Mouse (Mus musculus): ENCODE data around the gene Nln.

Nln gene

DNA sequence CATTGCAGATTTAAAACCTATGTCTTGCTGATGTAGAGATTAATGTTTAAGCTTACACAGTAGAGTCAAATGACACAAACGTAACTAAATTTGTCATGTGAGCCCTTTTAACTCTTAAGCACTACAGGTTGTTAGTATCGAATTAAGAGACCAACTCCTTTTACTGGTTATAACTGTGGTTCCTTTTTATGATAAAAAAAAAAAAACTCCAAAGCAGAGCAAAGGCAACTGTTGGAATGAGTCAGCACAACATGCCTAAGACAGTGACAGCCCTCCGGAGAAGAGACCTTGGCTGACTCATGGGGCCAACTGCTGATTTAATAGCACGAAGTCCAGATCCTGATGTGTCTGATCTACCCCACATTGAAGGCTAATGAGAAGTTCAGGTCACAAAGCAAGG, 68.5 kb downstream of the Nln start:
- no peak for DNase-seq

DNA sequence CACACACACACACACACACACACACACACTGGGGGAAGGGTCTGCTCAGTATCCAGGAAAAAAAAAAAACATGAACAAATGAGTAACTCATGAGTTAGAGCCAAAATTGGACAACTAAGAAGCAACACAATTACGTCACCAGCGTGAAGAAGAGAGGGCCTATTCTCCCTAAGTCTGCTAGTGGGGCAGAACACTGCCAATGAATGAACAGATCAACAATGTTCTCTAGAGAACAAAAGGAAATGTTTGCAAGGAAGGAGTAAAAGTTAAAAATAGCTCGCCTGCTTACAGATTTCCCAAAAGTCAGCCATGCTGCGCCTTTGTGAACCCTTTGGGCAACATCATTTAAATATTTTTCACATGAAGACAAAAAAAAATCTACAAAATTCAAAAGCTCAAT, 69.6 kb downstream of the Nln start:
- peak; percentile 22 for DNase-seq

DNA sequence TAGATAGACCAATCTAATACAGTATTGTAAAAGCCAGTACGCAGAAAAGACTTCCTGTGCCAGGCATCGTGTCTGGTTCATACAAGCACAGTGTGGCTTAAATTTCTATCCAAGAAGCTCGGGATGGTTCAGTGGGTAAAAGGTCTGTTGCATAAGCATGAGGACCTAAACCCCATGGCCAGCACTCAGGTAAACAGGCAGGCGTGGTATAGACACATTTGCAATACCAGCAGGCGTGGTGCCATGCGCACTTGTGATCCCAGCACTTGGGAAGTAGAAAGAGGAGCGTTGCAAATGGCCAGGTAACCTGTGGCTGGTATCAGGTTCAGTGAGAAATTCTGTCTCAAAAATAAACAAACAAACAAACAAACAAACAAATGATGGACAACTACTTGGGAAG, 70.5 kb downstream of the Nln start:
- DNase-seq = no peak

DNA sequence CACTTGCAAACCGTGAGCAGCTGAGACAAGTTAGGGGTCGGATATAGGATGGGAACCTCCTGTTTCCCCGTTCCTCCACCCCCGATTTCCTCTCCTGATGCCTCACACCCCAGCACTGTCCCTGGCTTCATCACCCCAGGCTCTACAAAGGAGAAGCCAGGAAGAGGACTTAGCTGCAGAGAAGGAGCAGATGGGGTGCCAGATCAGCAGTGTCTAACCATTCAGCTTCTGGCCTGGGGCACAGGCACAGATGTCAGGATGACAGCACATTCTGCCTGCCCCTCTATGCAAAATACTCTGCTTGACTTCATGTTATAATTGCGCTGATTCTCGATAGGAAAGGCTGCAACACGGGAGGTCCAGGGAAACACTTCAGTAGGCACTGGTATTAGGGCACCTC, 71.1 kb downstream of the Nln start:
- no peak for DNase-seq

DNA sequence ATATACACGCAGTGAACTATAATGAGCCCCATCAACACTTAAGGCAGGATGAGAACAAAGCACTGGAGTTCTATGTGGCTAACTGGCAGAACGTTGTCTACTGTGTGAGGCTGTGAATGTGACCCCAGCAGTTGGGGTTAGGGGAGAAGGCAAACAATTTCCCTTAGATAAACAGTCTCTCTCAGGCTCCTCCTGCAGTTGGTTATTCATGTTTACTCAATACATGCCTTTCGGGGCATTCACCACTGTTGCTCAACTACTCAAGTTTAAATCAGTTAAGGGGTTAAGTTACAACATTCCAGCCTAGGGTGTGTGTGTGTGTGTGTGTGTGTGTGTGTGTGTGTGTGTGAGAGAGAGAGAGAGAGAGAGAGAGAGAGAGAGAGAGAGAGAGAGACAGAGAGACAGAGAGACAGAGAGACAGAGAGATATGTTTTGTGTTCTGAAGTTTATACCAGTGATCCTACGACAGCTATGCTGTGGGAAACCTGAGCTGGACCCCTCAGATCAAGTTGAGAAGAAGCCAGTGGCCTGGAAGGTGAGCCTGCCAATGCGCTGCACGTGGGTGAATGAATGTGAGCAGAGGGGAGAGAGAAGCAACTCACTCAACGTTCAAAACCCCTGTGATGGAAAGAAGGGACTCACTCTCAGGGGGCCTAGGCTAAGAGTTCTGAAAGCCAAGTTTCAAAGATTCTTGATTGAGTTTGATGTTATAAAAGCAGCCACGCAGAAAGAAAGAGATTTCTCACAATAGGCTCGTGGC, 71.7 kb downstream of the Nln start:
- no peak for DNase-seq

DNA sequence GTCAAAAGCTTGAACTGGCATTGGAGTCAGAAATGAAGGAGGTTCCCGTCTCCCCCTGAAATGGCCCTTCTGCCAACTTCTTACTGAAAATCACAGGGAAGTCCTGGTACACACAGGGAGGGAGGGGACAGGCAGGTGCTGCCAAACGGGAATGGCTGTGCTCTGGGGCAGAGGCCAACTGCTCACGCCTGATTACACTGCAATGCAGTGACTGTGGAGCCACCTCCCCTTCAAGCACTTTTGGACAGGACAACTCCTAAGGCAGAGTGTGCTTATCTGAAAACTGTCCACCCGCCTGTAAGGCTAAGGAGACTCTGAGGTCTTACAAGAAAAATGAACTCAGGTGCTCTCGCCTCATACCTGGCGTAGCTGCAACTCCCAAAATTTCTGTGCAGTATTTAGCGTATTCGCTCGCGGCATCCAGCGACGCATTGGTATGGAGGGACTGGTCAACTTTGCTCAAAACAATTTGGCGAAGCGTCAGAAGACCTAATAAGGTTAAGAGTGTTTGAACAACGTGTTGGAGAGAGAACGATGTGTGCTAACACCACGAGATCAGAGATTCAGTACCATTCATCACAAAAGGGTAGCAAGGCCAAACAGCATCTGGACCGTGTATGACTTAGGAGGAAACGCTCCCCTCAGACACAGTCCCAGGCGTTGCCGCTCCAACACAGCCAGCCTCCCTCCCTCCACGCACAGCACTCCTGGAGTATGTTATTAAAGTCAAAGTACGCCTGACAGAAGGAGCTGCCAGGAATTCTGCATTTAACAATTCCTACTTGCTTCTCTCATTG, 72.7 kb downstream of the Nln start:
- peak; percentile 46 for DNase-seq

DNA sequence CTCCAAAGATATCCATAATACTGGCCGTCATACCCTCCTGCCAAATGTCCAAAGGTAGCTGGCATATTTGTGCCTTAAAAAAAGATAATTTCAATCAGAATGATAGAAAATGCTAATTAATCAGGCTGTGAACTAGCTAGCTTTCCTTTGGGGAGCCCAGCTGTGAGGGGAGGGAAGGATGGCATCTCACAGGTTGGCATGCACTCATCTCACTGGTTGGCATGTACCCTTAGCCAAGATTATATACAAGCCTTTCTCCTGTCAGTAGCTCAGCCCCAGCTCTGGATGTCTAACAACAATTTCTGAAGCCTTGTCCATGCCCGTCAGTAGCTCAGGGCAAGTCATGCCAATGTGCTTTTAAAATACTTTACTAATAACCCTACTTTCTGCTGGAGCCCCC, 73.8 kb downstream of the Nln start:
- DNase-seq = no peak

DNA sequence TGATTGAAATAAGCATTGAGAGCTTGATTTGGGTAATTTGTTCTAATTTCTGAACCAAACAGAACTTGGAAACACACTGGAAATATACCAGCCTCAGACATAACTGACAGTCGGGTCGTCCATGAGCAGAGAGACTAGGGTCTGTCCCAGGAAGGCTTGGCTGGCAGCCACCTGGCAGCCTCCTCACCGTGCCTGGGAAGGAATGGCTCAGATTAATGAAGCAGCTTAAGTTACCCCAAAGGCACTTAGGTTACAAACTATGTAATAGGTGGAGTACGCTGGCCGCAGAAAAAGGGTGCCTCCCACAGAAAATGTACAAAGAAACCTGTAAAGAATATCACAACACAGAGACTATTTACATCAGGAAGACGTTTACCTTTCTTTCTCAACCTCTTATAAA, 74.6 kb downstream of the Nln start:
- no peak for DNase-seq

DNA sequence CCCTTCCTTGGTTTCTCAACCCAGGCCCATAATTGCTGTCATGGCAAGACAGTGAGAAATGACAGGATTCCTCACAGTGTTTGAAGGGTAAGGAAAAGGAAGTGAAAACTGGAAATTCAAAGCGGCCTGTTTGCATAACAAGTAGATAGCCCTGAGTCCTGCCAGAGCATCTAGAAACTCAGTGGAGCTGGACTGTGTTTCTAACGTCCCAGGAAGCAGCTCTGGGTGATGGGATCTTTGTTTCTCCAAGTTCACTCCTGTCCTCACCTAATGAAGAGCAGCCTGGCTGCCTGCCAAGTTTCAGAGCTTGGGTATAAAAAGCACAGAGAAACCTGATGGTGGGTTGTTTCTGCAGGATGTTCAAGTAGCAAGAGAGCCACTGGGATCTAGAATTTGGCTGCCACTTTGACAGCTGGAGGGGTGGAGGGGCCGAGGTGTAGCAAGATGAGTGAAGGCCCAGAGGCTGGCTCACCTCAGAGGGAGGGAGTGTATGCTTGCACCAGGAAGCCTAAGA, 76.7 kb downstream of the Nln start:
- no peak for DNase-seq

DNA sequence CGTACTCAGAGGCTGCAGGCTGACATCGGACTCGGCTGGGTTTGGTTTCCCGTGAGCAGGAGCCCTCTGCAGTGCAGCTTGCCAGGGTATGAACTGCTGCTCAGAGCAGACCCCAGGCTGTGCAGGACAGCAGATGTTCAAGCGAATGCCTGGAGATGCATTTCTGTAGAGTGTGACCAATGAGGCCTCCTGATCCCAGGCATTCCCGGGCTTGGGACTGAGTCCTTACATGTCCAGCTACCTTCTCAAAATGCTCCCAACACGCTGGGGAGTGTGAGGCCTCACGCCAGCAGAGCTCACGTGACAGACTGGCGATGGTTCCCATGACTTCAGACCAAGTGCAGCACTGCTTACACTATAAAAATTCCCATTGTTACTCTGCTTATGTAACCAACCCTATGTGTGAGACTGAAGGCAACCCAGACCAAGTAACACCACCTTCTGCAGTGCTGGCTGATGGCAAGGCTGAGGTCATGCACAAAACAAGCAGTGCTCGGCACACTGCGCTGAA, 77.5 kb downstream of the Nln start:
- peak; percentile 12 for DNase-seq

DNA sequence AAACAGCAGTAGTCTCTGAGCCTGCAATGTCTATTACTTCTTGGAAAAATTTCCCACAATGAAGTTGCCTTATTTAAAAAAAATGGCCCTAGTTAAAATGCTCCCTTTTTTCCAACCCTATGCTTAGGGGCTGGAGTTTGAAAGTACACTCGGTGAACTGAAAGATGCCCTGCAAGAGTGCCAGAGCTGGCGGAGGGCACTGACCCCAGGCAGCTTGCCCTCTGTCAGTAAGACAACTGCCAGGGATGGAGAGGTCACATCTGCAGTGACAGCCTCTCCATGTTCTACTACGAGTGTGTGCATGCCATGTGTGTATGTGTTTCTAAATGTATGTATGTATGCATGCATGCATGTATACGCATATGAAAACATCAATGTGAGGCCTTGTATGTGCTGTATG, 78.5 kb downstream of the Nln start:
- DNase-seq = no peak

DNA sequence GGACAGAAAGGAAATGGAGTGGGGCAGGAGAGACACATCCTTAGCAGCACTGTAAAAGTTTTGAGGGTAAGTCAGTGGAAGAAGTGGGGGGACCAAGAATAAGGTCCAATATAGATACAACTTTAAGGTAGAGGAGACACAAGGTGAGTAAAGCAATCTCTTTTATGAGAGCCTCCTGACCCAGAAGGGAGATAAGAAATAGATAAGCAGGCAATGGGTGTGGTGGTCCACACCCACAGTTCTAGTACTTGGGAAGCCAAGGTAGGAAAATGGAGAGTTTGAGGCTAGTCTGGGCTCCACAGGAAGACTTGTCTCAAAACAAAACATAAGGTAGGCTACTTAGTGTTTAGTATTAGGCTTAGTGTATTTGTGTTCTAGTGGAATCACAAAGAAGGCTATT, 79.9 kb downstream of the Nln start:
- no peak for DNase-seq

DNA sequence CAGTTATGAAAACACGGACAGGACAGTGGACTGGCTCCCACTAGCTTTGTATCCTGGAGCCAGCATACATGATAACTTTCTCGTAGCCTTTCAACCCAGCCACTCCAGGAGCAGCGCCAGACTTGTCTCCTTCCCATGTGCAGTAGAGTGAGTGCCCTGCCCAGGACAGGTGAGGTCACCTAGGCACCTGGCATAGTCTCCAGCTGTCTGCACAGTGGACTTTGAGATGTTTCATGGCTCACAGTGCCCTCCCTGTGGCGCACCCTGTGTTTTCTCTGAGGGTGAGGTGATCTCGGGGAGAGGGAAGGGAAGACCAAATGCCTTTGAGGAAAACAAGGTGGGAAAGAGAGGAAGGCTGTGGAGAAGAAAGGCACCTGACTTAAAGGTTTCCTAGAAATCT, 80.3 kb downstream of the Nln start:
- DNase-seq = no peak

DNA sequence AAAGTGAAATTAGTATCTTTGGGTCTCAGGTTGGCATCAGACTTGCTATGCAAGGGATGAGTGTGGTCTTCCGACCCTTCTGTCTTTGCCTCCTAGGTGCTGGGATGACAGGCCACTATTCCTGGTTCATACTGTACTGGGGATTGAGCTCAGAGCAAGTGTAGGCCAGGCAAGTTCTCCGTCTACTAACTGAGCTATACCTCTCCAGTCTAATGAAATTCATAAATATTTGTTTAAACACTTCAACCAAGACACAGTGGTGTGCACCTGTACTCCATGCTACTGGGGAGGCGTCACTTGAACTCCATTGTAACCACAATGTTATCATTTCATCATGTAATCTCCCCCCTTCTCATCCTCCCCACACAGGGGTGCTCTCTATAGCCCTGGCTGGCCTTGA, 82.9 kb downstream of the Nln start:
- no peak for DNase-seq

DNA sequence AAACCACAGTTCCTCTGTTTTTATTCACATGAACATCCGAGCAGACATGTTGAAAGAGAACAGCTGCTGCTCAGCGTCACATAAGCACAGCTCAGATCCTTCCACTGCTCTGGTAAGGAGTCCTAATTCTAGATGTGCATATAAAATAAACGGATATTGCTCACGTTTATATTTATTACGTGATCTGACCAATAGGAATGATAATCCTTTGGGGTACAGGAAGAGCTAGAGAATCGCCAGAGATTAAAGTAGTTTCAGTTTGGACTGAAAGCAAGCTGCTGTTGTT, 83.8 kb downstream of the Nln start:
- no peak for DNase-seq

DNA sequence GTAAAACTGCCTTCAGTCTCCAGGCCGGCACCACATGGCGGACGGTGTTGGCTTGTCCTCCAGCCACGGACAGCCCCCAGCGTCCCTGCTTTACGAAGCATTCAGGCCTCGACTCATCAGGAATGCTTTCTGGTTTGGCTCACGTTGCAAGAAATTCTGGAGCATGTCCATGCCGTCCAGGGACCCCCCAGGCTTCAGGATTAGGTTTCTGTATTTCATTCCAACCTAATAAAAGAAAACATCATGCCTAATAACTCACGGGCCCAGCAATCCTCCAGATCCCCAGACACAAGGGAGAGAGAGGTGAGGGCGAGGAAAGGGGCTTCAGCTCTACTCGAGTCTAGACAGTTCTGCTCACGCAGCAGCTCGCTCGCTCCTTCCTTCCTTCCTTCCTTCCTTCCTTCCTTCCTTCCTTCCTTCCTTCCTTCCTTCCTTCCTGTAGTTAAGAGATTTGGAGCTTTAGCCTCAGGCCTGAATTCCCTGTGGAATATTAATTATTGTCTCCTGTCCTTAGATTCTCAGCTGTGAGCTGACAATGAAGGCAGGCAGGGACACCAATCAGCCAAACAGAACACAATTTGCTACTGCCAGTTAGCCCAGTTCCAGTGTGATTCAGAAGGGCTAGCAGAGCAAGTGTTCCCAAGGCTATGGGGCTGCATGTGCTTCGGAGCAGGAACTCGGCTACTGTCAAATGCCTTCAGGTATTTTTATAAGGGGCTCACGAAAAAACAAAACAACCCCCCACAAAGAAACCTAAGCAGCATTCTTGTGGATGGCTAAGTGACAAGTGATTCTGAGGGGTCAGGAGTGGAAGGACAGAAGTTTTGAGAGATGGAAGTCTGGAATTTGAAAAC, 84.3 kb downstream of the Nln start:
- no peak for DNase-seq

DNA sequence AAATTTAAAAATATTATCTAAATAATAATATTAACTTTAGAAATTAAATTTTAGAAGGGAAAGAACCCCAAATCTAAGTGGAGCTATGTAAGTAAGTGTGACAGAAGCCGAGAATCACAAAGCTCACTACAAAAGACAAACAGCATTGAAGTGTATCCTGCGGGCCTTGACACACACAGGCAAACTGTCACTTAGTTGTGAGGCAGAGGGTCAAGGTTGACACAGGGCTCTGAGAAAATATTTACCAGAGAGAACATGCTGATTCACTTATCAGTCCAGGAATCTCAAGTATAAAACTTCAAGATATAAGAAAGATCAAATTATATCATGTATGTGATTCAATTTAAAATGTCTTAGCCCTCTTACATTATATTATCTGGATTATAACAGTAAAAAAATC, 85.1 kb downstream of the Nln start:
- DNase-seq = no peak

DNA sequence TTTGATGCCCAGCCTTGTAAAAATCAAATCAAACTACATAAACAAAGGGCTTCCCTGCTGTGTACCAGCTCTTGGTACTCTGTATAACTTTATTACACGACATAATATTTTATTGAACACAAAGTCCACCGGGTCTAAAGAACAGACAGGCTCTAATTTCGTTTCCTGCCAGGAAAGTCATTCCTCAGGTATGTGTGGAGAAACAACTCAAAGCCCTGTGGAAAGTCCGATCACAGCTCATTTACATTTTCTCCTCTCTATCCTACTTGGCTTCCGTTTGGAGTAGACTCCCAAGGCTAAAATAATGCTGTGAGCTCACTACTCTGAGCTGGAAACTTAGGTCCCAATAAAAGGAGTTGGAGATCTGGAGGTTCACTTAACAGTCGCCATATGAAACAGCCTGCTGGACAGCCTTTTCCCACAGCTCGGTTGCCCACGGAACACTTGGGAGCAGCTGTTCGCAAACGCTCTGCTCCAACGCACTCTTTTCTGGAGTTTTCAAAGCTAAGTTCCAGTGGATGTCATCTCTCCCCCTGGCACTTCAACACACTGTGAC, 86.0 kb downstream of the Nln start:
- DNase-seq = no peak

DNA sequence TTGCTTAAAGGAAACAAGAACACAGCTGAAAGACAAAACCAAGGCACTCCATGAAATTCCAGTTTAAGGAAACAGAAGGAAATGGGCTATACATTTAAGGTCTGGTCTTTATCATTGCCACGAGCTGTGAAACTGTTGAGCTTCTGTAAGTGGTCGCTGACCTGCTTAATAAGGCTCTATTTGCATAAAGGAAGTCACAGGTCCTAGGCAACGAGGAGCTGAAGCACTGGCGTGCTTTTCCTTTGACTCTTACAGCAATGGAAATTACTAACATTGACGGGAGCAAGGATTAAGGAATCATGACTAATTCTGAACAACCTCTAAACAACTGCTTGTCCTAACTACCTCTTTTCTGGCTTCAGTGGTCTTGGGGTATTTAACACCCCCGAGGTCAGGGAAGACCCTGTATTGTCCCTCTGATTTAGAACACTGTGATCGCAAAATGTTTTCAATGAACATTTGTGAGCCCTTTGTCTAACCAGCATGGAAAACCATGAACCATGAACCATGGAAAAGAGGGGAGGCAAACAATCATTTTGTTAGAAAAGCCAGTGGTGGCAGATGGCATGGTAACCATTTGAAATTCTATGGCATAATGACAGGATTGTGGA, 90.8 kb downstream of the Nln start:
- no peak for DNase-seq

DNA sequence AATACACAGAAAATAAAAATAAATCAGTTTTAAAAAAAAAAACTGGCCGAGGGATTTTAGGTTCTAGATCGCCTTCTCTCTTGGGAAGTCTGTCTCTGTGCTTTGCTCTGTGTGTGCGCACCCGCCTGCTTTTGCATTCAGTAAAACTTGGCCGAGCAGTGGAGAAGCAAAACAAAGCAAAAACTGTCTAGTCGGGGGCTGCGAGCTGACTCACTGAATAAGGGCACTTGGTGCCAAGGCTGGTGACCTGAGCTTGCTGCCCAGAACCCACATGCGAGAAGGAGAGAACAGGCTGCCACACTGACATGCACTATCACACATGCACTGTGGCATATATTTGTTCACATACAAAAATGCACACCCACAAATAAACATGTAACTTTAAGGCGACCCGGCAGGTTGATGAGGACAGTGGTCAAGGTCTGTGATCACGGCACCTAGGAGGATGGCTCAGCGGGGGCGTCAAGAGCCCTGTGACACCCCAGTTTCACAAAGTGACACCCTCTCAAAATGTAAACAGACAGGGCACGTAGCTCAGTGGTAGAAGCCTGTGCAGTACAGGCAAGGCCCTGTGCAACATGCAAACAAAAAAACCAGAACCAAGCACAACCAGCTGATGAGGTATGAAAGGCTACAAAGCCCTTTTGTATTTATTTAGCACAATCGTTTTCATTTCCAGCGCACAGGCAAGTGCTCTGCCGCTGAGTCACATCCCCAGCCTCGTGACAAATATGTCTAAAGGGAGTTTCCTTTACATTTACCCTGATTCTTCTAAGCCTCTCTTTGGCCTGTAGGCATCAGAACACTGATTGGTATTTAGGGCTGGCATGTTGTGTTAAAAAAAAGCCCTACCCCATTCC, 93.9 kb downstream of the Nln start:
- no peak for DNase-seq

DNA sequence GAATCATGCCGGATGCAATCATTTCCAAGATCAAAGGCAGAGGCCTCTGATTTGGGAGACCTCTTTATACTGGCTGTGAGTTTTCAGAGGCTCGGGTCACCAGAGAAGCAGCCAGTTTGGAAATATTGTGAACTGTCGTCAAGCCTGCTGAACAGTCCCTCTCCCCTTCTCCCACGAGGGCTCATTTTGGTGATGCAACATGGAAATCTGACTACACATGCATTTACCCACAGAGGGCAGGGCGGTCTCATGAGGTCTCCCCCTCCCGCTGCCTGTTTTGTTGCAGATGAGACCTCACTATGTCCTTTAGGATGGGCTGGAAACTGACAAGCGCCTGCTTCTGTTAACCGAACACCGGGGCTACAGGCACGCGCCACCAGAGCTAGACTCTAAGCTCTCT, 95.4 kb downstream of the Nln start:
- no peak for DNase-seq

DNA sequence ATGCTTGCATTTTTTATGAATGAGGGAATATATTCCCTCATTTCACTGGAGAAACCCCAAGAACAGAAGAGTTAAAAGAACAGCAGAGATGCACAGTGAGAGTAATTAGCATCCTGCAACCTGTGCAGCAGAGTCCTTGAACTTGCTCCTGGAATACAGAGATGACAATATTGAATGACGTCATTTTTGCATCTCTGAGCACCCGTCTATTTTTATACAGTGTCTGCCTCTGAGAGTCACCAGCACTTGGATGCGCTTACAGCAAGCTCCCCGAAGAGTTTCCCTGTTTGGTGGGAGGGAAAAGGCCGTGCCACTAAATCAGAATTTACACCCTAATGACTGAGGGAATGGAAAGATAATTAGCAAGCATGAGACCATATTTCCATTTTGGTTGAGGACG, 96.0 kb downstream of the Nln start:
- no peak for DNase-seq
